Mouse (Mus musculus) thymus, postnatal 36 days (tissue): ENCODE data around the gene Wdr59.
A peak's percentile ranks its signal among the peaks of the same experiment; 100 is the strongest.
"Not testable (repeated sequence)": the region's sequence is repeated elsewhere in the genome, so short reads cannot be mapped to it uniquely, and the experiment has no call there.

Experiments
- DNase-seq, 2 experiments: peaks; one replicate each; pipeline ENCODE4 v3.0.0; 2022; ENCODE audit warnings: mixed read lengths in 2 of 2

Gene Wdr59

GRCm38 (mm10) chr8:111537765-111538158 is 15.9 kb upstream of the Wdr59 start:
- DNase-seq = no peak

- peak; percentile 79 to 84 for DNase-seq
These were observed 15.3 kb upstream of the Wdr59 start for GRCm38 (mm10) chr8:111536978-111537764.

GRCm38 (mm10) chr8:111536031-111536977 is 14.4 kb upstream of the Wdr59 start, which contains the start of gene Znrf1:
Znrf1 (plus strand) TSS chr8:111536097.
- peak; percentile 80 to 85 for DNase-seq

- no peak for DNase-seq
These were observed 13.6 kb upstream of the Wdr59 start for GRCm38 (mm10) chr8:111535491-111535890.

GRCm38 (mm10) chr8:111533503-111533902 is 11.6 kb upstream of the Wdr59 start:
- no peak for DNase-seq

GRCm38 (mm10) chr8:111531621-111532020 is 9.7 kb upstream of the Wdr59 start:
- DNase-seq = no peak

GRCm38 (mm10) chr8:111531191-111531590 is 9.3 kb upstream of the Wdr59 start:
- DNase-seq = no peak

- no peak for DNase-seq
These were observed 6.2 kb upstream of the Wdr59 start for GRCm38 (mm10) chr8:111528071-111528470.

GRCm38 (mm10) chr8:111527149-111527548 is 5.3 kb upstream of the Wdr59 start:
- peak; percentile 34 to 44 for DNase-seq

- DNase-seq = no peak
These were observed 4.6 kb upstream of the Wdr59 start for GRCm38 (mm10) chr8:111526403-111527024.

- no peak for DNase-seq
These were observed 4.4 kb downstream of the Wdr59 start for GRCm38 (mm10) chr8:111517466-111517865.

GRCm38 (mm10) chr8:111516451-111517035 is 5.3 kb downstream of the Wdr59 start:
- DNase-seq = no peak

- DNase-seq = no peak
These were observed 8.4 kb downstream of the Wdr59 start for GRCm38 (mm10) chr8:111513446-111513845.

GRCm38 (mm10) chr8:111512941-111513340 is 9.0 kb downstream of the Wdr59 start:
- DNase-seq = no peak

- DNase-seq = no peak
These were observed 11.5 kb downstream of the Wdr59 start for GRCm38 (mm10) chr8:111510401-111510800.

- no peak for DNase-seq
These were observed 12.6 kb downstream of the Wdr59 start for GRCm38 (mm10) chr8:111509278-111509677.

GRCm38 (mm10) chr8:111508566-111508965 is 13.3 kb downstream of the Wdr59 start:
- DNase-seq = no peak

GRCm38 (mm10) chr8:111501724-111502464 is 20.0 kb downstream of the Wdr59 start:
- DNase-seq = no peak

- DNase-seq = not testable (repeated sequence)
These were observed 23.6 kb downstream of the Wdr59 start for GRCm38 (mm10) chr8:111498249-111498648.

GRCm38 (mm10) chr8:111496326-111496725 is 25.6 kb downstream of the Wdr59 start:
- DNase-seq = no peak

- no peak for DNase-seq
These were observed 28.7 kb downstream of the Wdr59 start for GRCm38 (mm10) chr8:111493176-111493575.

GRCm38 (mm10) chr8:111492508-111492907 is 29.4 kb downstream of the Wdr59 start:
- no peak for DNase-seq
